ENCODE assay signal across 17 mouse cellular contexts in the genomic region with DNA sequence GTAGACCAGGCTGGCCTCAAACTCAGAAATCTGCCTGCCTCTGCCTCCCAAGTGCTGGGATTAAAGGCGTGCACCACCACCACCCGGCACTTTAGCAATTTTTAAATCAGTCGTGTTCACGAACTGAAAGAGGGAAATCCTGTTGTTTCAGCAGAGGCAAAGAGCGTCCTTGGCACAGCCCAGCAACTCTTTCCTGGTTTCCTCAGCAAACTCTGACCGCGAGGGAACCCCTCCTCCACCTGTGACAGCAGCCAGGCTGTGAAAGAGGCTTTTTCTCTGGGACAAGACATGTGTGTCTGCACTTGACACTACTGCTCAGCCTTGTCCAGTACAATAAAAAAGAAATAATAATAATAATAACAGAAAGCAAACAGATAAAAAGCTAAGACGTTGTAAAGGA. TPM values are rescaled to one million over a fixed set of nuclear protein-coding genes. Genes with fewer than 3 reads are reported as not detected.
DNase-seq lines count a peak whose midpoint lies in the region; TF ChIP-seq lines count a peak whose summit lies in the region.
"Had no signal": no experiment of that assay in that cellular context is flagged by ENCODE, and none has a peak within 500 bp of the region (broad histone marks: within the 10 kb centered on the region; RNA-seq: fewer than 3 reads in every experiment).

No protein-coding gene starts in this region.

- no peak for TF ChIP-seq CTCF in thymus, adult 2 months (IDR thresholded peaks at IDR 0.05; ENCODE audit: borderline replicate concordance, control insufficient read depth, extremely low read depth, insufficient read depth, low read length, poor library complexity)

- no peaks in the 10 kb centered on the region for H3K36me3 ChIP-seq in thymus, adult 2 months (ENCODE audit: control insufficient read depth, insufficient read depth, low read length)
- H3K36me3 ChIP-seq: embryonic facial prominence, embryonic 13.5 days; forebrain, embryonic 12.5 days; heart, embryonic 15.5 days; hindbrain, embryonic 15.5 days had no signal

- no peaks in the 10 kb centered on the region for H3K27me3 ChIP-seq in thymus, adult 2 months (ENCODE audit: control insufficient read depth, insufficient read depth, low read length)
- H3K27me3 ChIP-seq: embryonic facial prominence, embryonic 13.5 days; forebrain, embryonic 12.5 days; heart, embryonic 15.5 days; hindbrain, embryonic 15.5 days had no signal

- H3K4me1 ChIP-seq in thymus, adult 2 months (replicated peaks; ENCODE audit: control insufficient read depth, insufficient read depth, low read length): 0 out of 2 replicates have a peak, but pooled peaks cover 2% of the 10 kb centered on the region
- H3K4me1 ChIP-seq: forebrain, embryonic 12.5 days; hindbrain, embryonic 15.5 days had no signal

- DNase-seq in adrenal gland, postnatal 14 days: peak; percentile 54
- DNase-seq in adrenal gland, adult 8-10 months: no peak
- peak; percentile 55 to 63 for DNase-seq in kidney, adult 8-10 months
- no peak for DNase-seq in kidney, postnatal 4 days
- peak; percentile 26 for DNase-seq in 416B (ENCODE audit: low read depth)
- peak; percentile 52 for DNase-seq in kidney, postnatal 14 days
- DNase-seq in thymus, adult 2 months: no peak
- no peak for DNase-seq in testis, postnatal 14 days (ENCODE audit: low spot score)
- DNase-seq: cerebellum, adult 18-20 months; cerebellum, adult 9-11 months; cerebellum, postnatal 36 days; gastrocnemius, postnatal 14 days; heart, adult 2 months had no signal

- 71% methylated on average over 8 of the region's 8 CpGs for WGBS in thymus, adult 2 months

- no peak overlapping the region for H3K4me3 ChIP-seq in thymus, adult 2 months (ENCODE audit: control insufficient read depth, insufficient read depth, low read length)
- H3K4me3 ChIP-seq: embryonic facial prominence, embryonic 13.5 days; forebrain, embryonic 12.5 days; heart, adult 2 months; heart, embryonic 15.5 days; hindbrain, embryonic 15.5 days had no signal

- TF ChIP-seq POLR2A in thymus, adult 2 months (IDR thresholded peaks at IDR 0.05; ENCODE audit: control insufficient read depth, extremely low read depth, insufficient read depth, low read length, poor library complexity): no peak

- no peak overlapping the region for H3K27ac ChIP-seq in thymus, adult 2 months (ENCODE audit: control insufficient read depth, insufficient read depth, low read length)
- H3K27ac ChIP-seq: embryonic facial prominence, embryonic 13.5 days; forebrain, embryonic 12.5 days; heart, adult 2 months; heart, embryonic 15.5 days; hindbrain, embryonic 15.5 days had no signal

RNA-seq across cellular contexts. Expression of a gene that starts 18.8 kb away (rescaled TPM):
- 7.5 and 9.5 TPM in 2 replicates for total RNA-seq in adrenal gland, postnatal 14 days (2021)
- total RNA-seq in adrenal gland, adult 8-10 months (2022): 100 to 1,000 TPM in 1 of 4 experiments, 10 to 100 TPM in 3; 51.6 to 101 (median 76.5) TPM
- polyA plus RNA-seq in thymus, adult 2 months (2012; rRNA removed): 23.2 and 29.3 TPM in 2 replicates

RNA-seq across cellular contexts. Expression of a gene that starts 59.5 kb away (rescaled TPM):
- 74.1 and 87.0 TPM in 2 replicates for total RNA-seq in adrenal gland, postnatal 14 days (2021)
- total RNA-seq in adrenal gland, adult 8-10 months (2022): 100 to 1,000 TPM in 1 of 4 experiments, 10 to 100 TPM in 3; 76.3 to 100 (median 88.2) TPM
- polyA plus RNA-seq in thymus, adult 2 months (2012; rRNA removed): 34.0 and 38.3 TPM in 2 replicates

RNA-seq across cellular contexts. Expression of a gene that starts 59.7 kb away (rescaled TPM):
- total RNA-seq in adrenal gland, postnatal 14 days (2021): 68.2 and 79.1 TPM in 2 replicates
- total RNA-seq in adrenal gland, adult 8-10 months (2022): 10 to 100 TPM; 68.4 to 87.8 (median 77.1) TPM
- polyA plus RNA-seq in thymus, adult 2 months (2012; rRNA removed): 78.5 and 82.0 TPM in 2 replicates

Comparison
In these comparisons a context has a peak if more than half of its experiments do, and no peak if none do; other contexts are left out.
1. DNase-seq: peak in adrenal gland, postnatal 14 days (single experiment), kidney, adult 8-10 months (2 of 2), 416B (single experiment) and kidney, postnatal 14 days (single experiment); none in adrenal gland, adult 8-10 months (single experiment), kidney, postnatal 4 days (0 of 2), thymus, adult 2 months (single experiment) and testis, postnatal 14 days (single experiment).